Mouse (Mus musculus): ENCODE measurements at regions not wholly inside any gene's neighbourhood (a gene's known extent, or its start where the extent isn't known, plus 50 kb on each side); places are given as distances from the start of the nearest gene placed in this dataset.

GRCm38 (mm10) chr10:122185152-122185745, 88.1 kb upstream of the Rxylt1 start:
- no peak for TF ChIP-seq EP300 (optimal IDR thresholded peaks at IDR 0.05)
- no peak for TF ChIP-seq CTCF (IDR thresholded peaks at IDR 0.05; ENCODE audit: low read depth)
